Mouse (Mus musculus) embryonic facial prominence, embryonic 15.5 days (tissue): Measurements from ENCODE around the gene Clec14a. TPM values are rescaled to one million over a fixed set of nuclear protein-coding genes. Genes with fewer than 3 reads are reported as not detected.

Experiments
- ATAC-seq: fragments of 200-750 bp; cut with Nextera tagmentation; 2 replicates; pipeline ENCODE4 v1.8.0; 2017; ENCODE audit warnings: low read depth, moderate TSS enrichment; ENCODE audit not compliant: insufficient number of reproducible peaks, low FRiP score, low TSS enrichment
- H3K27ac ChIP-seq: fragments of 300-500 bp; sonication (generic); replicated peaks from 2 replicates; pipeline ENCODE4 v1.5.1; 2015; ENCODE audit warnings: mild to moderate bottlenecking, inconsistent platforms
- H3K27me3 ChIP-seq: fragments of 300-500 bp; sonication (generic); 2 replicates; pipeline ENCODE4 v1.6.1; 2015; ENCODE audit warnings: inconsistent platforms
- H3K36me3 ChIP-seq: fragments of 300-500 bp; sonication (generic); 2 replicates; pipeline ENCODE4 v1.6.1; 2015; ENCODE audit warnings: mild to moderate bottlenecking, inconsistent platforms
- H3K4me1 ChIP-seq: fragments of 300-500 bp; sonication (generic); 2 replicates; pipeline ENCODE4 v1.6.1; 2015; ENCODE audit warnings: inconsistent platforms
- H3K4me2 ChIP-seq: fragments of 300-500 bp; sonication (generic); replicated peaks from 2 replicates; pipeline ENCODE4 v1.6.1; 2015; ENCODE audit warnings: mild to moderate bottlenecking, inconsistent platforms
- H3K4me3 ChIP-seq: fragments of 300-500 bp; sonication (generic); replicated peaks from 2 replicates; pipeline ENCODE4 v1.5.1; 2015; ENCODE audit warnings: mild to moderate bottlenecking, inconsistent platforms
- H3K9ac ChIP-seq: fragments of 300-500 bp; sonication (generic); 2 replicates; pipeline ENCODE4 v1.6.1; 2015; ENCODE audit warnings: inconsistent platforms
- H3K9me3 ChIP-seq: fragments of 300-500 bp; sonication (generic); replicated peaks from 2 replicates; pipeline ENCODE4 v1.6.1; 2016; ENCODE audit warnings: inconsistent platforms
- WGBS: fragments of 180-500 bp; shearing (Covaris S2); methylation state at CpG from one replicate; pipeline ENCODE4 v1.1.7; 2015; 5-methylcytosine and 5-hydroxymethylcytosine counted together
- polyA plus RNA-seq: library from polyadenylated mRNA; unstranded; fragments of >200 nt; fragmentation: Nextera tagmentation; extraction: Ambion mirVana; gene quantifications from 2 replicates; pipeline ENCODE4 v1.2.1, GENCODE M21; 2015

Gene Clec14a
- polyA plus RNA-seq, 1 experiment from 2014 or later = 13.9 TPM

DNA sequence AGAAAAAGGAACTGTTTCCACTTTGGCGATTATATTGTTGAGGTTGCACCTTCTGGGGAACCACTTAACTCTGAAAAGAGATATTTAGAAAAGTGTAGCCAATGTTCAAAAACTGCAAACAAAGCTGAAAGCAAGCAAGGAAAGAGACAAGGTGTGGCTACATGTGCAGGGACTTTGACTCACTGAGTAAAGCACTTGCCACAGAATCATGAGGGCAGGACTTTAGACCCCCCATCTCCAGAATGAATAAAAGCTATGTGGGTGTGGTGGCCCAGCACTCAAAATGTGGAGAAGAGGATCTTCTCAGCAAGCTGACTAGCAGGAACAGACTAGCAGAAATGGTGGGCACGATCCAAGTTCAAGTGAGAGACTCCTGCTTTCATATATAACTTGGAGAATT is 36.6 kb downstream of the Clec14a start:
- Histone ChIP-seq H3K36me3 (no peaks in the 10 kb centered on the region), H3K4me3 (no peak overlapping the region), H3K4me1 (no peaks in the 10 kb centered on the region), H3K9me3 (no peaks in the 10 kb centered on the region), H3K4me2 (no peak overlapping the region), H3K27ac (no peak overlapping the region), H3K27me3 (no peaks in the 10 kb centered on the region), H3K9ac (no peak overlapping the region)
- no peak for ATAC-seq
- WGBS = 83% methylated on average over 2 of the region's 2 CpGs

DNA sequence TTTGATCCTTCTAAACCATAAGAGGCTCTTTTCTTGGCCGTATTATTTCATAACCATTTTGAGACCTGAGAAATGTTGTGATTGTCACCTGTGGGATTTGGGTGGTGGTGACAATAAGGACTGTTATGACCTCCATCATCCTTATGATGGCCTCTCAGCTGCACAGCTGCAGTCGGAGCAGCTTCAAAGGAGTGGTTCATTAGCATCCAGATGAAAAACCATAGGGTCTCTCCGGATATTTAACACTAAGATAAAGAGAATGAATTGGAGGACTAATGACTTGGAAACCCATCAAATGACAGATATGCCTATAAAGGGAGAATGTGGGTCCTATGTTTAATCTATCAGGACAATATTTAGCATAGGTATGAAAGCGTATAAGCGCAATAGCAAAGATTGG is 43.4 kb downstream of the Clec14a start:
- Histone ChIP-seq H3K27ac (no peak overlapping the region), H3K9ac (no peak overlapping the region), H3K36me3 (no peaks in the 10 kb centered on the region), H3K27me3 (no peaks in the 10 kb centered on the region), H3K4me1 (no peaks in the 10 kb centered on the region), H3K4me2 (no peak overlapping the region), H3K4me3 (no peak overlapping the region), H3K9me3 (no peaks in the 10 kb centered on the region)
- 82% methylated on average over 5 of the region's 5 CpGs for WGBS
- ATAC-seq = no peak

DNA sequence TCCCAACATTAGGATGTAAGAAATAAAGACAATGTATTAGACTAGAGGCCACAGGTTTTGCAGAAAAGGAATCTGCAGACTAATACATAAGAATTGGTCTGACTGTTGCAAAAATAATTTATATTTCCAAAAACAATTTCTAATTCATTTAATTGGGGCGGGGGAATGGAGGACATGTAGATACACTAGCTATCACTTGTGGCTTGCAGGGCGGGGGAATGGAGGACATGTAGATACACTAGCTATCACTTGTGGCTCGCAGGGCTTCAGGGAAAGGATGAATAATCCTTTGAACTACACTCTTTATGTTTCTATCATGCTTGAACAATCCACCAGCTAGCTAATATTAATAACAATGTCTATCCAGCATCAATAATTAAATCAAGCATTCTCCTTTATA is 50.0 kb downstream of the Clec14a start:
- Histone ChIP-seq H3K9ac (no peak overlapping the region), H3K36me3 (no peaks in the 10 kb centered on the region), H3K4me2 (no peak overlapping the region), H3K27ac (no peak overlapping the region), H3K9me3 (no peaks in the 10 kb centered on the region), H3K27me3 (peaks cover 15% of the 10 kb centered on the region), H3K4me3 (no peak overlapping the region), H3K4me1 (peaks cover 8% of the 10 kb centered on the region)
- ATAC-seq = no peak
- 95% methylated on average over 3 of the region's 3 CpGs for WGBS

DNA sequence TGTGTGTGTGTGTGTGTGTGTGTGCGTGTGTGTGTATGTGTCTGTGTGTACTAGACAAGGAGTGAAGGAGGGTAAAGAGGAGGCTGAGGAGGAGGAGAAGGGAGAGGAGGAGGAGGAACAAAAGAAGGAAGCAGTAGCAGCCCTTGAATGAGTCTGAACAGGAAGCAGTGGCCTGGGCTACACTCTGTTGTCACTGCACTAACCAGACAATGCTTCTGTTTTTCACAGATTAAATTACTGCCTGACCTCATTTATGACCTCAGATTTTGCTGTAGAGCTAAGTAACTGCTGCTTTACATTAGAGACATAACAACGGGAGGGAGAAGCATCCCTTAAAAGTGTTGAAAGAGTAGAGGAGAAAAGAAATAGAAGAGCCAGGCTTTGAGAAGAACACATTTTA is 52.9 kb downstream of the Clec14a start:
- Histone ChIP-seq H3K4me3 (no peak overlapping the region), H3K4me2 (no peak overlapping the region), H3K9ac (no peak overlapping the region), H3K9me3 (no peaks in the 10 kb centered on the region), H3K27me3 (peaks cover 43% of the 10 kb centered on the region), H3K4me1 (peaks cover 28% of the 10 kb centered on the region), H3K36me3 (no peaks in the 10 kb centered on the region), H3K27ac (no peak overlapping the region)
- no peak for ATAC-seq
- 51% methylated on average over 2 of the region's 2 CpGs for WGBS

Other genes starting within 250 kb of the Clec14a start
- 0.89 and 0.95 TPM in 2 replicates for gene Sstr1, start 57.5 kb downstream of the Clec14a start, polyA plus RNA-seq